Mouse (Mus musculus) CH12.LX (cell line): ENCODE results near the gene 1810049J17Rik. TPM values are rescaled to one million over a fixed set of nuclear protein-coding genes. Genes with fewer than 3 reads are reported as not detected.

Source experiments
- DNase-seq: peaks from one replicate; pipeline ENCODE4 v3.0.0-alpha.2; 2013; ENCODE audit errors: extremely low read depth
- H3K27ac ChIP-seq: 2 replicates; pipeline ENCODE4 v1.5.1; 2012; ENCODE audit warnings: low read depth, mild to moderate bottlenecking, control low read depth, moderate library complexity; ENCODE audit not compliant: insufficient read depth
- H3K27me3 ChIP-seq: replicated peaks from 2 replicates; pipeline ENCODE3; 2012; ENCODE audit warnings: inconsistent platforms
- H3K36me3 ChIP-seq, 2 experiments: replicated peaks in 1 of 2; 2 replicates each; pipeline versions ENCODE3 to v1.6.1; 2012; ENCODE audit warnings: inconsistent platforms in 1 of 2, low read length in 1 of 2, mild to moderate bottlenecking in 1 of 2, mixed read lengths in 1 of 2, moderate library complexity in 1 of 2; ENCODE audit not compliant: control insufficient read depth in 1 of 2, insufficient read depth in 1 of 2
- H3K4me1 ChIP-seq, 2 experiments: 2 replicates each; pipeline ENCODE4 v1.6.1; 2012; ENCODE audit warnings: inconsistent platforms in 1 of 2, moderate library complexity in 1 of 2; ENCODE audit not compliant: insufficient read depth in 2 of 2, control insufficient read depth in 1 of 2
- H3K4me2 ChIP-seq: 2 replicates; pipeline ENCODE4 v1.6.1; 2012; ENCODE audit warnings: low read depth, mild to moderate bottlenecking, control low read depth; ENCODE audit not compliant: poor library complexity, insufficient read depth, severe bottlenecking
- H3K4me3 ChIP-seq, 3 experiments: fragments of 150-350 bp in 1 of 3; sonication (generic) in 1 of 3; replicated peaks in 1 of 3; 2 replicates each; pipeline versions ENCODE3 to v1.5.1; 2011 to 2012; ENCODE audit warnings: low read depth in 2 of 3, low read length in 2 of 3, mild to moderate bottlenecking in 2 of 3, moderate library complexity in 2 of 3, control low read depth in 1 of 3, improper control_type of control experiment in 1 of 3, inconsistent platforms in 1 of 3, mixed read lengths in 1 of 3; ENCODE audit not compliant: poor library complexity in 1 of 3
- H3K79me2 ChIP-seq: replicated peaks from 2 replicates; pipeline ENCODE4 v1.6.1; 2012; ENCODE audit warnings: mild to moderate bottlenecking, moderate library complexity; ENCODE audit not compliant: control insufficient read depth, poor library complexity, insufficient read depth, severe bottlenecking; ENCODE audit errors: extremely low read depth
- H3K9ac ChIP-seq: 2 replicates; pipeline ENCODE4 v1.6.1; 2012; ENCODE audit warnings: low read depth, mild to moderate bottlenecking, control low read depth, moderate library complexity; ENCODE audit not compliant: insufficient read depth
- H3K9me3 ChIP-seq: replicated peaks from 2 replicates; pipeline ENCODE3; 2012; ENCODE audit warnings: low read length, inconsistent platforms, mixed read lengths
- BHLHE40 ChIP-seq: IDR thresholded peaks from 2 replicates; pipeline ENCODE4 v1.6.1; 2011; ENCODE audit warnings: mild to moderate bottlenecking, low read depth, low read length, improper control_type of control experiment
- CHD1 ChIP-seq: IDR thresholded peaks from 2 replicates; pipeline ENCODE4 v1.6.1; 2012; ENCODE audit warnings: low read depth, low read length, improper control_type of control experiment, inconsistent platforms
- CHD2 ChIP-seq: IDR thresholded peaks from 2 replicates; pipeline ENCODE4 v1.6.1; 2011; ENCODE audit warnings: low read length, improper control_type of control experiment
- E2F4 ChIP-seq: IDR thresholded peaks from 2 replicates; pipeline ENCODE4 v1.6.1; 2011; ENCODE audit warnings: low read depth, low read length, improper control_type of control experiment; ENCODE audit not compliant: insufficient replicate concordance
- EP300 ChIP-seq: IDR thresholded peaks from 2 replicates; pipeline ENCODE4 v1.6.1; 2011; ENCODE audit warnings: low read length, improper control_type of control experiment
- ETS1 ChIP-seq: conservative IDR thresholded peaks from 2 replicates; pipeline ENCODE4 v1.6.1; 2012; ENCODE audit warnings: low read depth, mild to moderate bottlenecking, inconsistent platforms, low read length, improper control_type of control experiment, moderate library complexity
- GABPA ChIP-seq: IDR thresholded peaks from 2 replicates; pipeline ENCODE4 v1.6.1; 2012; ENCODE audit warnings: low read depth, low read length, improper control_type of control experiment, inconsistent platforms; ENCODE audit not compliant: insufficient replicate concordance
- IRF4 ChIP-seq: IDR thresholded peaks from 2 replicates; pipeline ENCODE4 v1.6.1; 2014; ENCODE audit warnings: low read depth, mild to moderate bottlenecking, inconsistent platforms, low read length, improper control_type of control experiment
- JUND ChIP-seq: conservative IDR thresholded peaks from 2 replicates; pipeline ENCODE4 v1.6.1; 2011; ENCODE audit warnings: low read depth, low read length, improper control_type of control experiment
- KAT2A ChIP-seq: IDR thresholded peaks from 2 replicates; pipeline ENCODE4 v1.6.1; 2012; ENCODE audit warnings: low read length, improper control_type of control experiment, inconsistent platforms; ENCODE audit not compliant: insufficient replicate concordance
- MAX ChIP-seq: IDR thresholded peaks from 2 replicates; pipeline ENCODE4 v1.6.1; 2011; ENCODE audit warnings: low read length, improper control_type of control experiment
- MAZ ChIP-seq: IDR thresholded peaks from 2 replicates; pipeline ENCODE4 v1.6.1; 2012; ENCODE audit warnings: low read depth, mild to moderate bottlenecking, inconsistent platforms, low read length, improper control_type of control experiment, moderate library complexity
- MEF2A ChIP-seq: IDR thresholded peaks from 2 replicates; pipeline ENCODE4 v1.6.1; 2014; ENCODE audit warnings: low read depth, mild to moderate bottlenecking, inconsistent platforms, low read length, improper control_type of control experiment, borderline replicate concordance
- MXI1 ChIP-seq: IDR thresholded peaks from 2 replicates; pipeline ENCODE4 v1.6.1; 2011; ENCODE audit warnings: mild to moderate bottlenecking, low read depth, low read length, improper control_type of control experiment
- MYC ChIP-seq: IDR thresholded peaks from 2 replicates; pipeline ENCODE4 v1.6.1; 2011; ENCODE audit warnings: low read depth, mild to moderate bottlenecking, improper control_type of control experiment, low read length
- NELFE ChIP-seq: IDR thresholded peaks from 2 replicates; pipeline ENCODE4 v1.6.1; 2011; ENCODE audit warnings: low read depth, low read length, improper control_type of control experiment
- NRF1 ChIP-seq: IDR thresholded peaks from 2 replicates; pipeline ENCODE4 v1.6.1; 2014; ENCODE audit warnings: low read depth, mild to moderate bottlenecking, inconsistent platforms, low read length, improper control_type of control experiment, moderate library complexity
- PAX5 ChIP-seq: IDR thresholded peaks from 2 replicates; pipeline ENCODE4 v1.6.1; 2012; ENCODE audit warnings: low read length, inconsistent platforms, mixed read lengths
- POLR2A ChIP-seq: IDR thresholded peaks from 2 replicates; pipeline ENCODE4 v1.6.1; 2011; ENCODE audit warnings: low read depth, mild to moderate bottlenecking, improper control_type of control experiment, low read length
- POLR2AphosphoS2 ChIP-seq: IDR thresholded peaks from 2 replicates; pipeline ENCODE4 v1.6.1; 2011; ENCODE audit warnings: low read depth, low read length, improper control_type of control experiment
- RCOR1 ChIP-seq: conservative IDR thresholded peaks from 2 replicates; pipeline ENCODE4 v1.6.1; 2012; ENCODE audit warnings: low read depth, mild to moderate bottlenecking, inconsistent platforms, low read length, improper control_type of control experiment
- SIN3A ChIP-seq: IDR thresholded peaks from 2 replicates; pipeline ENCODE4 v1.6.1; 2012; ENCODE audit warnings: low read length, improper control_type of control experiment, inconsistent platforms
- TBP ChIP-seq: conservative IDR thresholded peaks from 2 replicates; pipeline ENCODE4 v1.6.1; 2011; ENCODE audit warnings: low read depth, low read length, improper control_type of control experiment
- TCF12 ChIP-seq: IDR thresholded peaks from 2 replicates; pipeline ENCODE4 v1.6.1; 2014; ENCODE audit warnings: low read depth, mild to moderate bottlenecking, inconsistent platforms, low read length, improper control_type of control experiment
- UBTF ChIP-seq: IDR thresholded peaks from 2 replicates; pipeline ENCODE4 v1.6.1; 2012; ENCODE audit warnings: low read depth, mild to moderate bottlenecking, inconsistent platforms, low read length, improper control_type of control experiment, moderate library complexity
- ZC3H11A ChIP-seq: IDR thresholded peaks from 2 replicates; pipeline ENCODE4 v1.6.1; 2012; ENCODE audit warnings: low read depth, mild to moderate bottlenecking, inconsistent platforms, low read length, improper control_type of control experiment
- ZKSCAN1 ChIP-seq: IDR thresholded peaks from 2 replicates; pipeline ENCODE4 v1.6.1; 2012; ENCODE audit warnings: low read depth, inconsistent platforms, low read length, improper control_type of control experiment, borderline replicate concordance
- dilution Hi-C: fragments of 300-500 bp; cut with MboI; formaldehyde crosslinking; loops from 2 replicates; pipeline ENCODE4 v1.14.3; 2020; ENCODE audit warnings: low sequenced_read_pairs; ENCODE audit not compliant: extremely low pct_unique_long_range_greater_than_20kb, extremely low pct_ligation_motif_present
- in situ Hi-C: fragments of 300-500 bp; cut with MboI; formaldehyde crosslinking; loops from 3 replicates; pipeline ENCODE4 v1.14.3; 2019; ENCODE audit warnings: low sequenced_read_pairs, low pct_ligation_motif_present, low pct_unique_long_range_greater_than_20kb, mixed read lengths
- polyA plus RNA-seq: library from polyadenylated mRNA; unstranded; fragments of >175 nt; gene quantifications from 2 replicates; pipeline ENCODE4 v1.2.1, GENCODE M21; 2012; ENCODE audit warnings: low read depth; ENCODE audit not compliant: insufficient read length
- total RNA-seq, 2 experiments: library from RNA; depleted of rRNA; stranded (reverse); fragments of 300-350 nt in 1 of 2; fragments of >200 nt in 1 of 2; gene quantifications; 2 replicates each; pipeline ENCODE4 v1.2.3; 2012 to 2014

1810049J17Rik gene
- total and polyA plus RNA-seq, 3 experiments, result 17.6 TPM; not detected in 2

DNA sequence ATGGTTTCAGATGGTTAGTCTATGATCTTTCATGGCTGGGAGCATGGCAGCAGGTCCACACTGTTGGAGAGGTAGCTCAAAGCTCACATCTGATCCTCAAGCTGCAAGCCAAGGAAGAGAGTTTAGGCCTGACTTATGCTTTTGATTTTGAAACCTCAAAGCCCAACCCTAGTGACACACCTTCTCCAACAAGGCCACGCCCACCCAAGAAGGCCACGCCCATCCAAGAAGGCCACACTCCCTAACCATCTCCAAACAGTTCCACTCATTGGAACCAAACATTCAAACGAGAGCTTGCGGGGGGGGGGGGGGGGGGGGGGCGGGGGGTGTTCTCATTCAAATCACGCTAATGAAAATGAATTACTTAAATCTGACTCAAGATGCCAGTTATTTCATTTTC is 19.9 kb downstream of the 1810049J17Rik start:
- no peaks in the 10 kb centered on the region for H3K27me3 ChIP-seq
- dilution Hi-C loops, result no loop called here
- no peak overlapping the region for H3K27ac ChIP-seq
- peaks cover 4% of the 10 kb centered on the region for H3K9me3 ChIP-seq
- no peak overlapping the region for H3K4me2 ChIP-seq
- no peak overlapping the region for H3K4me3 ChIP-seq
- TF ChIP-seq SIN3A (no peak), RCOR1 (no peak), CHD2 (no peak), E2F4 (no peak), NELFE (no peak), POLR2AphosphoS2 (no peak), ZC3H11A (no peak), JUND (no peak), NRF1 (no peak), IRF4 (no peak), MEF2A (no peak), CHD1 (no peak), TBP (no peak), GABPA (no peak), POLR2A (no peak)
- TF ChIP-seq, all 38 proteins: peak for 0
- in situ Hi-C loops, result no loop called here
- no peak overlapping the region for H3K9ac ChIP-seq
- peak; percentile 35 for DNase-seq
- peaks cover 6 to 20% of the 10 kb centered on the region in 2 experiments for H3K4me1 ChIP-seq
- H3K36me3 ChIP-seq, result no peaks in the 10 kb centered on the region
- no peaks in the 10 kb centered on the region for H3K79me2 ChIP-seq

DNA sequence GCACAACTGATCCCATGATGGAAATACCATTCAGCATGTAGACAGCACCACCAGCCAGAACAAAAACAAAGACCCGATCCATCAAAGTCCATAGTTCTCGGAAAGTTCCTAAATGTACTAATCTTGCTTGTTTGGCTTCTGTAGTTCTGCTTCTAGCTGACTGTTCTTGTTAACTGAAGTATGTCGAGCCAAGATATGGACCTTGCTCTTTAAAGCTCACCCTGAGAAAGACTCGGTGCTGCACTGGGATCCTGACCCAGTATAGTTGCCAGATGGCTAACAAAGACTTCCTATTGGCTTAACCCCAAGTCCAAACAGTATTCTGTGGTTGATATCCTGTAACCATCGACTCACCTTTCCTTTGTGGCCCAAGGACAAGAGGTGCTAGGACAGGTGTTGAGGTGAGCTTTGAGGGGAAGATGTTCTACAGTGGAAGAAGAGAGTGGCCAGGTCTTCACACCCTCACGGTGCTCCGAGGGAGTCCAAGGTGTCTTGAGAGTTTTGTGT is 23.4 kb downstream of the 1810049J17Rik start:
- no peak overlapping the region for H3K4me2 ChIP-seq
- H3K79me2 ChIP-seq, result no peaks in the 10 kb centered on the region
- H3K27me3 ChIP-seq, result no peaks in the 10 kb centered on the region
- DNase-seq, result no peak
- no peak overlapping the region for H3K4me3 ChIP-seq
- TF ChIP-seq UBTF, result no peak
- no peak for TF ChIP-seq MXI1
- no peak for TF ChIP-seq ETS1
- TF ChIP-seq PAX5, result no peak
- no peak for TF ChIP-seq MAZ
- no peak for TF ChIP-seq MEF2A
- no peak for TF ChIP-seq KAT2A
- TF ChIP-seq NELFE, result no peak
- no peak for TF ChIP-seq E2F4
- no peak for TF ChIP-seq ZC3H11A
- no peak for TF ChIP-seq NRF1
- TF ChIP-seq MAX, result no peak
- no peak for TF ChIP-seq IRF4
- no peak for TF ChIP-seq ZKSCAN1
- no peak for TF ChIP-seq EP300
- no peak for TF ChIP-seq MYC
- TF ChIP-seq CHD2, result no peak
- no peak for TF ChIP-seq TCF12
- TF ChIP-seq BHLHE40, result no peak
- no peak overlapping the region for H3K27ac ChIP-seq
- no peak overlapping the region for H3K9ac ChIP-seq
- H3K36me3 ChIP-seq, result no peaks in the 10 kb centered on the region
- peaks cover 0 to 24% of the 10 kb centered on the region in 2 experiments; a peak in 2 of 4 replicates for H3K4me1 ChIP-seq
- in situ Hi-C loops, result no loop called here
- dilution Hi-C loops, result loop anchor here (25.0 kb wide), 1 partner anchor 111 kb away; no protein-coding TSS in a partner anchor
- no peaks in the 10 kb centered on the region for H3K9me3 ChIP-seq
